Mouse (Mus musculus): ENCODE results near the gene Tnfaip8l1. TPM values are rescaled to one million over a fixed set of nuclear protein-coding genes. Genes with fewer than 3 reads are reported as not detected.

Gene Tnfaip8l1
- polyA plus RNA-seq, 1 experiment from 2014 or later: 6.0 TPM

DNA sequence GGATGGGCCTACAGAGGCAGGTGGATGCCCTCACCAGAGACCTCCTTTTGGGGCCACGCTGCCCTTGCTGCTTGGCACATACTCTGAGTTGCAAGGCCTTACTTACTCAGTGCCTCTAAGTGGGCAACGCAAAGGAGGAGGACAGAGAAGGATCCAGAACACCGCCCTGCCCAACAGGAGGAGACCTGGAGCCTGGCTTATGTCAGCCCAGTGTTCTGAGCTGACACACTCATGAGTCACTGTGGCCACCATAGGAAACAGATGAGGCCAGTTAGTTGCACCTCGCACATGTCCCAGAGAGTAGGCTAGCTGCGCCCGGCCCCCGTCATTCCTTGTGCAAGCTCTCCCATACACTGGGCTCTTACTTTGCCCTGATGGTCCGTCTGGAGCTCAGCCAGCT, 40.2 kb downstream of the Tnfaip8l1 start:
- Histone ChIP-seq H3K27ac (no peak overlapping the region), H3K4me3 (no peak overlapping the region), H3K9me3 (no peaks in the 10 kb centered on the region), H3K27me3 (ENCODE audit: insufficient read depth, poor library complexity, severe bottlenecking) (no peaks in the 10 kb centered on the region), H3K36me3 (peaks cover 94% of the 10 kb centered on the region), H3K4me1 (no peaks in the 10 kb centered on the region)
- DNase-seq (ENCODE audit: low spot score): no peak
- 88% methylated on average over 8 of the region's 8 CpGs for WGBS

DNA sequence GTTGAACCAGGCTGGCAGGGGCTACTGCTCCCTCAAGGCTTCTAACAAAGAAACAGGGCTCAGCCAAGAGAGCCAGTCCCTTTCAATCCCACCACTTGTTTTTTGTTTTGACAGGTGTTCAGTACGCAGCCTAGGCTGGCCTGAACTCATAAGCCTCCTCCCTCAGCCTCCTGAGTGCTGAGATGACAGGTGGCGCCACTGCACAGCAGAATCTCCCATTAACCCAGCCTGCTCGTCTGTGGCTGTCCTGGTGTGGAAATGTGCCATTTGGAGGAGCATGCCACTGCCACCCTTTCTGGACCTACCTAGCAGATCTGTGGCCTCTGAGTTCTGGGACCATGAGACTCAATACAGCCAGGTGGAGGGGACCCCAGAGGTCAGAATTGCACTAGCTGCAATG, 41.5 kb downstream of the Tnfaip8l1 start:
- Histone ChIP-seq H3K4me3 (no peak overlapping the region), H3K9me3 (no peaks in the 10 kb centered on the region), H3K4me1 (no peaks in the 10 kb centered on the region), H3K27ac (no peak overlapping the region), H3K36me3 (peaks cover 93% of the 10 kb centered on the region), H3K27me3 (ENCODE audit: insufficient read depth, poor library complexity, severe bottlenecking) (no peaks in the 10 kb centered on the region)
- WGBS: 67% methylated on average over 3 of the region's 3 CpGs
- no peak for DNase-seq (ENCODE audit: low spot score)

DNA sequence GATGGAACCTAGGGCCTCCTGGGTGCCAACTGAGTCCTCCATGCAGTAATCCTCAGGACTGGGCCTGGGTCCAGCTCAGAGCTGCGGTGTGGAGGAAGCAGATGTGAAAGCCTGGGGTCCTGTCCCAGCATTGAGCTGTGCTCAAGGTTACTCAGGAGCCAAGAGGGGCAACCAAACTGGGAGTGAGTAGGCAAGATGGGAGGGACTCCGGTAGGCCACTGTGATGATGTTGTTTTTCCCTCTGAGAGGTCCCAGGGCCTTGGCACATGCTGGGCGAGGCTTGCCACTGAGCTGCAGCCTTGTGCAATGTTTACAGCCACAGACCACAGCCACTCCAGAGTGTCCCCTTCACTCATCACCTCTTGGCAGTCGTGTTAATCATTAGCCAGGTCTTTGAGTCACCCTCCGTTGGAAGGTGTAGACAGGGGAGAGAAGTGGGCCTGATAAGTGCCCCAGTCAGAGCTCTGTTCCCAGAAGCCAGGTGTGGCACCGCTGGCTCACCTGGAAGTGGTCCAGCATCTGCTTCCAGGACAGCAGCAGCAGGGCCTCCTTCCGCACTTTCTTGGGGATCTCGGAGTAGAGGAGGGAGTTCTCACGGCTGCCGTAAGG, 44.1 kb downstream of the Tnfaip8l1 start:
- Histone ChIP-seq H3K4me1 (no peaks in the 10 kb centered on the region), H3K9me3 (no peaks in the 10 kb centered on the region), H3K36me3 (peaks cover 99% of the 10 kb centered on the region), H3K4me3 (no peak overlapping the region), H3K27me3 (ENCODE audit: insufficient read depth, poor library complexity, severe bottlenecking) (no peaks in the 10 kb centered on the region), H3K27ac (no peak overlapping the region)
- no peak for DNase-seq (ENCODE audit: low spot score)
- WGBS: 75% methylated on average over 10 of the region's 10 CpGs

DNA sequence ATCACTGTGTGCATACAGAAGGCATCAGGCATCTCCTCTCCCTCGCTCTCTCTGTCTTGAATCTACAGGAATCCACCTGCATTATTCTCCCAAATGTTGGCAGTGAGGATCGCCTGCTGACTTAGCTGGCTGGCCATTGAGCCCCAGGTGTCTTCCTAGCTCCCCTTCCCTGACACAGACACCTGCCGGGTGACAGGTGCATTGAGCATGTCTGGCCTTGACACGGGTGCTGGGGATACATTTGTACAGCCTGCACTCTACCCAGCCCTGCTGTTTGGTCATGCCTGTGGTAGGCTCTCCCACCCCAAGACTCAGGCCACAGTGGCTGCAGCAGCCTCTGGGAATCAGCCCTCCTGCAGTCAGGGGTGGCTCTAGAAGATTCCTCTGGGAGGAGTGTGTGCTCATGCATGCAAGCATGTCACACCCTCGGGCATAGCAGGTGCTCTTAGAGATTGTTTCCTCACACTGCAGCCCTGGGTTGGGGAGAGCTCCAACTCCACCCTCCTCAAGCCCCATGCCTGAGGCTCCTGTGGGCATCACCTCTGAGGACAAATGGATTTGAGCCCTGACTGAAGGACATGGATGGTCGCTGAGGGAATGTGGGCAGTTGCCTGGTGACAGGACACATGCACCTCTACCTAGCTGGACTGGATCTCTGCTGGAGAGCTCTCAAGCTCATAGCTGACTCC, 44.9 kb downstream of the Tnfaip8l1 start:
- H3K9me3 ChIP-seq: no peaks in the 10 kb centered on the region
- H3K36me3 ChIP-seq: peaks cover 99% of the 10 kb centered on the region
- no peaks in the 10 kb centered on the region for H3K4me1 ChIP-seq
- WGBS: 80% methylated on average over 6 of the region's 6 CpGs
- H3K27ac ChIP-seq: no peak overlapping the region
- H3K4me3 ChIP-seq: no peak overlapping the region
- H3K27me3 ChIP-seq (ENCODE audit: insufficient read depth, poor library complexity, severe bottlenecking): no peaks in the 10 kb centered on the region
- DNase-seq (ENCODE audit: low spot score): no peak

DNA sequence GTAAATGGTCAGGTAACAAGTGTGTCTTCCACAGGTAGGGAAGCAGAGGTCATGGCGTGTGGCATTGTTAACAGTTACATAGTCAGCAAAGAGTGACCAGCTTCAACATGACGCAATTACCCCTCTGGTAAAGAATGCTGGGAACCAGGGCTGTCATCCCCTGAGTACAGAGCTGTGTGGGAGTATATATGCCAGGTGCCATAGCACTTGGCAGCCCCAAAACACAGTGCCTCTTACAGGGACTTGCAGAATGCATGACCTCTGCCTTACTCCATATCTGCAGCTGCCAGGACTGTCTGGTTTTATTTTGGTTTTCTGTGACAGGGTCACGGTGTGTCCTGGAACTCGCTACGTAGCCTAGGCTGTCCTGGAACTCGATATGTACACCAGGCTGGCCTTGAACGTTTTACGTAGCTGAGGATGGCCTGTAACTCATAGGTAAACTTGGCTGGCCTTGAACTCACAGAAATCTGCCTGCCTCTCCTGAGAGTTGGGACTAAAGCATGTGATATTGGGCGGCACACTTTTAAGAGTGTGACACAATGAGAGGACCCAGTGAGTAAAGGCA, 45.8 kb downstream of the Tnfaip8l1 start:
- no peak overlapping the region for H3K27ac ChIP-seq
- peaks cover 96% of the 10 kb centered on the region for H3K36me3 ChIP-seq
- H3K27me3 ChIP-seq (ENCODE audit: insufficient read depth, poor library complexity, severe bottlenecking): no peaks in the 10 kb centered on the region
- 90% methylated on average over 9 of the region's 9 CpGs for WGBS
- peaks cover 6% of the 10 kb centered on the region for H3K4me1 ChIP-seq
- DNase-seq (ENCODE audit: low spot score): no peak
- no peak overlapping the region for H3K4me3 ChIP-seq
- H3K9me3 ChIP-seq: no peaks in the 10 kb centered on the region

DNA sequence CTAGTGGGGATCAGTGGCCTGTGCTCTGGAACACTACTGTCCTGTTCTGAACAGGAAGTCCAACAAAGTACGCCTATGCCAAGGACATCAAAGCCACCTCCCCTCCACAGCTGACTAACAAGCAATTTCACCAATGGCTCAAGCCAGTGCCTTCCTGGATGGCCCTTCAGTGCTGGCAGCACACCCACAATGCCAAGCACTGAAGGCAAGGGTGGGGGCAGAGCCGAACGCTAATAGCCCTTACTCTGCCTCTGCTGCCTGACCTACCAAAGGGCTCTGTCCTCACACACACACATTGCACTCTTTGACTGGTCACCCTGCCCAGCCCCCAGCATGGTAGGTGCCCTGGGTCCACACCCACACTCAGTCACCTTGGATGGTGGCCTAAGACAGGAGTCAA, 46.5 kb downstream of the Tnfaip8l1 start:
- DNase-seq (ENCODE audit: low spot score): no peak
- no peaks in the 10 kb centered on the region for H3K27me3 ChIP-seq (ENCODE audit: insufficient read depth, poor library complexity, severe bottlenecking)
- H3K9me3 ChIP-seq: no peaks in the 10 kb centered on the region
- H3K27ac ChIP-seq: no peak overlapping the region
- peaks cover 90% of the 10 kb centered on the region for H3K36me3 ChIP-seq
- 97% methylated on average over 3 of the region's 3 CpGs for WGBS
- H3K4me1 ChIP-seq: peaks cover 6% of the 10 kb centered on the region
- no peak overlapping the region for H3K4me3 ChIP-seq

DNA sequence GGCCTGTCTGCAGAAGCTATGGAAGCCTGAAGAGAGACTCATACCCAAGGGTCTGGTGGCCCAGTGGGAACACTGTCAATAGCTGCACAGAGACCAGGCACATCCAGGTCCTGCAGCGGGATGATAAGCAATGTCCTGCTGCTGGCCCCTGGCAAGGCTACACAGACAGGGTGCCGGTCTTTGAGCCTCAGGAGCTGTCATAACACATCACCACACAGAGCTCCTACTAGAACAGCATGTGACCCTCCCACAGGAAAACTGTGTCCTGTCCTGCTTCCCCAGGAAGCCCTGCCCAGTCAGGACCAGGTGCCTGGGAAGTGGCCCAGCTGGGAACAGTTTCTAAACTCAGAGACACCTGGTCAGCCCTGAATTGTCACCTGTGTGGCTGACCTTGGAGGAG, 48.8 kb downstream of the Tnfaip8l1 start:
- Histone ChIP-seq H3K4me3 (no peak overlapping the region), H3K27me3 (ENCODE audit: insufficient read depth, poor library complexity, severe bottlenecking) (no peaks in the 10 kb centered on the region), H3K36me3 (peaks cover 81% of the 10 kb centered on the region), H3K4me1 (peaks cover 10% of the 10 kb centered on the region), H3K9me3 (no peaks in the 10 kb centered on the region), H3K27ac (no peak overlapping the region)
- DNase-seq (ENCODE audit: low spot score): no peak
- 78% methylated on average over 2 of the region's 2 CpGs for WGBS

DNA sequence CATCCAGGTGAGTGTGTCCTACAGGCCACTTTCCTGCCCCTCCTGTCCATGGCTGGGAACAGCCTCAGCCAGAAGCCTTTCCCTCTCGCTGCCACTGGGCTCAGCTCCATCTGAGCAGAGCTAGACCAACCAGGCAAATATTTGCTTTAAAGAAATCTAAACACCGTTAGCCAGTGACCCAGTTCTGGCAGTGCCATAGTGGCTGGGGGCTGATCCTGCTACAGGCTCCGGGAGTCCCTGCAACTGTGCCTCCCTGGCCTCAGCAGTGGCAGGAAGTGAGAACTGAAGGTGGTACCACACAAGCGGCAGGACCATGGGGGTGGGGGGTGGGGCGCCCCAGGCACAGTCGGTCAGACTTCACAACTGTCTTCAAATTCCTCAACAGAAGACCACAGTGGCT, 50.4 kb downstream of the Tnfaip8l1 start:
- H3K27me3 ChIP-seq (ENCODE audit: insufficient read depth, poor library complexity, severe bottlenecking): no peaks in the 10 kb centered on the region
- no peak for DNase-seq (ENCODE audit: low spot score)
- no peak overlapping the region for H3K27ac ChIP-seq
- no peaks in the 10 kb centered on the region for H3K9me3 ChIP-seq
- 59% methylated on average over 6 of the region's 6 CpGs for WGBS
- H3K36me3 ChIP-seq: peaks cover 65% of the 10 kb centered on the region
- no peak overlapping the region for H3K4me3 ChIP-seq
- H3K4me1 ChIP-seq: peaks cover 25% of the 10 kb centered on the region

DNA sequence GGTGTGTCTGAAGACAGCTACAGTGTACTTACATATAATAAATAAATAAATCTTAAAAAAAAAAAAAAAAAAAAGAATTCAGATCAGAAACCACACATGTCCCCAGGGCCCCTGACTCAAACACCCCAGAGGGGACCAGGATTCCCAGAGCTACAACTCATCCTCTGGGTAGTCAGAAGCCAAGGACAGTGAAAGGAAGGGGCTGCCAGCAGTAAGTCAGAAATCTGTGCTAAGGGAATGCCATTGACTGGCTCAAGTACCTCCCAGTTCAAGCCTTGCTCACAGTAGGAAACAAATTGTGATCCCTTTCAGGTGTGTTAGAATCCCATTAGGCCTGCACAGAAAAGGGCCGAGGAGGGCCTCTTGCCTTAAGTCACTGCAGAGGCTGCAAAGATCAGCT, 52.0 kb downstream of the Tnfaip8l1 start:
- Histone ChIP-seq H3K4me3 (no peak overlapping the region), H3K4me1 (peaks cover 30% of the 10 kb centered on the region), H3K36me3 (peaks cover 50% of the 10 kb centered on the region), H3K9me3 (no peaks in the 10 kb centered on the region), H3K27ac (no peak overlapping the region), H3K27me3 (ENCODE audit: insufficient read depth, poor library complexity, severe bottlenecking) (no peaks in the 10 kb centered on the region)
- no peak for DNase-seq (ENCODE audit: low spot score)
- 79% methylated on average over 1 of the region's 1 CpGs for WGBS

DNA sequence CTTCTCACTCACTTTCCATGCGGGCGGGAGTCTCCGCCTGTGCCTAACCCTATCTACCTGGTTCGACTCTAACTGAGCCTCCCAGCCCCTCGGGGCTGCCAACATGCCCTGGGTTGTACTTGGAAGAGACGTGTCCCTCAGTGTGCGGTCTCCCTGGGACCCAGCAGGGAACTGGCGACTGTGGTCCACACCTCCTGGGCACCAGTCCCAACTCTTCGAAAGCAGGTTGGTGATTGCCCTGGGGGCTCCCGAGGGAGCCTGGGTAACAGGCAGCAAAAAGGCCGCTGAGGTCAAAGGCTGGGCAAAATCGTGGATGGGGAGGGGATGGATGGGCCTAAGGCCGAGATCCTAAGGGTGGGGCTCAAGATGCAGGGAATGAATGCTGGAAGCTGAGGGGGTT, 55.4 kb downstream of the Tnfaip8l1 start:
- Histone ChIP-seq H3K4me1 (peaks cover 28% of the 10 kb centered on the region), H3K4me3 (peak overlapping the region; percentile 96), H3K27ac (peak overlapping the region; percentile 97; the same call in 1 of the 2 replicates), H3K36me3 (peaks cover 19% of the 10 kb centered on the region; the same call in 1 of the 2 replicates), H3K9me3 (no peaks in the 10 kb centered on the region), H3K27me3 (ENCODE audit: insufficient read depth, poor library complexity, severe bottlenecking) (no peaks in the 10 kb centered on the region)
- DNase-seq (ENCODE audit: low spot score): no peak
- 66% methylated on average over 13 of the region's 13 CpGs for WGBS

DNA sequence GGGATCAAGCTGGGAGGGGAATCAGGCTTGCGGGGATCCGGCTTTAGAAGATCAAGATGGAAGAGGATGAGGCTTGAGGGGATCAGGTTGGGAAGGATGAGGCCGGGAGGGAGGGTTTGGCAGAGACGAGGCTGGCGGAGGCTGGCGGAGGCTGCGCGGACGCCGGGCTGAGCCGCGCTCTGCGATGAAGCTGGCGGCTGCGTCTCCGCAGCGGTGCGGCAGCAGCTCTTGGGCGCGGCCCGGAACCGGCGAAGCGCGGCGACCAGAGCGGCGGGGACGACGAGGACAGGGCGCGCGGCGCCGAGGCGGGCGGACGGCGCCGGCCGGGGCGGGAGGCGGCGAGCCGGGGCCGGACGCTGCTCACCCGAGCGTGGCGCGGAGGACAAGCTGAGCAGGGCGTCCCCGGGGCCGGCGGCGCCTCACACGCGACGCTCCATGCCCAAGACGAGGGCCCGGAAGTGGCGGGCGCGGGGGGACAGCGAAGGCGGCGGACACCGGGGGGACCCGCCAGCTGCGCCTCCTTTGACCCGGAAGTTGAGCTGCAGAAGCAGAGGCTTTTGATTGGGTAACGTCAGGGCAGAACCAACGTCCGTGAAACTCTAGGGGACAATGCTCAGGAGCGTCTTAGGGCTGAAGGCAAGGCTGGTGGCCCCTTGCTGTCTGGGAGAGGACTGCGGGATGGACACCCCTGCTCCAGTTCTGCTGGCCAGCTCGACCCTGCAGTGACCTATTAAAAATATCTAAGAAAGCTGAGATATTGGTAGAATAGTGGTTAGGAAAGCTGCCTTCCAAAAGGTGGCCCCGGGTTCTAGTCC, 56.3 kb downstream of the Tnfaip8l1 start, which contains the start of gene Dpp9:
Gene Dpp9 (minus strand): TSS at position 529 of the 815 bp plus-strand sequence.
- WGBS: 1% methylated on average over 78 of the region's 78 CpGs
- Histone ChIP-seq H3K27ac (peak within 1 kb of the TSS; percentile 97), H3K27me3 (ENCODE audit: insufficient read depth, poor library complexity, severe bottlenecking) (no peaks in the 10 kb centered on the region), H3K4me1 (peaks cover 24% of the 10 kb centered on the region), H3K4me3 (peak within 1 kb of the TSS; percentile 96), H3K36me3 (peaks cover 14% of the 10 kb centered on the region; the same call in 1 of the 2 replicates), H3K9me3 (no peaks in the 10 kb centered on the region)
- peak; percentile 98 for DNase-seq (ENCODE audit: low spot score)

DNA sequence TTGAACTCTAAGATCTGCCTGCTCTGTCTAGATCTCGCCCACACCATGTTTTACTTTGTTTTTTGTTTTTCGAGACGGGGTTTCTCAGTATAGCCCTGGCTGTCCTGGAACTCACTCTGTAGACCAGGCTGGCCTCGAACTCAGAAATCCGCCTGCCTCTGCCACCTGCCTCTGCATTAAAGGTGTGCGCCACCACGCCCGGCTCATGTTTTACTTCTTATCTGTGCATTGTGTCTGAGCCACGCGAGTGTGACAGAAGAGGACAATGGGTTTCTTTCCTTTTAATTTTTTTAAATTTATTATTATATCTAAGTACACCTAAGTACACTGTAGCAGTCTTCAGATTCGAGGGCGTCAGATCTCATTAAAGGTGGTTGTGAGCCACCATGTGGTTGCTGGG, 57.0 kb downstream of the Tnfaip8l1 start:
- WGBS: 44% methylated on average over 12 of the region's 12 CpGs
- Histone ChIP-seq H3K36me3 (0 out of 2 replicates have a peak, but pooled peaks cover 14% of the 10 kb centered on the region), H3K4me1 (peaks cover 24% of the 10 kb centered on the region), H3K27ac (peak overlapping the region; percentile 97), H3K27me3 (ENCODE audit: insufficient read depth, poor library complexity, severe bottlenecking) (no peaks in the 10 kb centered on the region), H3K4me3 (peak overlapping the region; percentile 96), H3K9me3 (no peaks in the 10 kb centered on the region)
- DNase-seq (ENCODE audit: low spot score): no peak
